Comparison of ENCODE assay signal across 11 mouse cellular contexts in the genomic region with DNA sequence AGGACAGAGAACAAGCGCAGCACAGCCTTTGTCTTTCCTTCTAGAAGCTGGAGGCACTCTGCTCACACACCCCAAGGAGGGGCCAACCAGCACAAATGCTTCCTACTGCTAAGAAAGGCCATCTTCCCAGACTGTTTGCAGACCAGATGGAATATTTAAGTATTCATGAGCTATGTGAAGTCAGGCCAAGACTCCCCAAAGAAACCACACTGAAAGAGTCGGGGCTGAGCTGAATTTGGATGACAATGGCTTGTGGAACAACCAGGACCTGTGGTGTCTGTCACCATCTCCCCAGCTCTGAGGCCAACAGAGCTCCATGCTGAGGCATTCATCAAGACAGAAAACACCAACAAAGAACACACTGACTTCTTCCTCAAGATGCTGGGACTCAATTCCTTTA.
A peak's percentile ranks its signal among the peaks of the same experiment; 100 is the strongest.
DNase-seq lines count a peak whose midpoint lies in the region; ATAC-seq and TF ChIP-seq lines count a peak whose summit lies in the region.
"Had no signal": no experiment of that assay in that cellular context is flagged by ENCODE, and none has a peak within 500 bp of the region (broad histone marks: within the 10 kb centered on the region; RNA-seq: fewer than 3 reads in every experiment).

No protein-coding gene starts in this region.

- no peak overlapping the region for H3K4me3 ChIP-seq in hindbrain, postnatal 0 days (ENCODE audit: low read length)

- ATAC-seq in hindbrain, postnatal 0 days = peak; percentile 92
- ATAC-seq: lung, postnatal 0 days had no signal

- no peak overlapping the region for H3K9ac ChIP-seq in hindbrain, postnatal 0 days (replicated peaks; ENCODE audit: low read length)

- TF ChIP-seq CTCF in hindbrain, postnatal 0 days (IDR thresholded peaks at IDR 0.05; ENCODE audit: low read depth) = no peak

- H3K9me3 ChIP-seq in hindbrain, postnatal 0 days (ENCODE audit: low read length) = no peaks in the 10 kb centered on the region
- H3K9me3 ChIP-seq: G1E had no signal

- WGBS in hindbrain, postnatal 0 days = 11% methylated on average over 2 of the region's 2 CpGs

- H3K27me3 ChIP-seq in hindbrain, postnatal 0 days (ENCODE audit: insufficient read depth, low read length) = no peaks in the 10 kb centered on the region

- no peak overlapping the region for H3K4me2 ChIP-seq in hindbrain, postnatal 0 days (ENCODE audit: low read depth, low read length)

- H3K4me1 ChIP-seq in hindbrain, postnatal 0 days (ENCODE audit: insufficient read depth, low read length) = no peaks in the 10 kb centered on the region

- H3K27ac ChIP-seq in hindbrain, postnatal 0 days = peak overlapping the region; percentile 56; the same call in 1 of the 2 replicates

- H3K36me3 ChIP-seq in hindbrain, postnatal 0 days (ENCODE audit: insufficient read depth, low read length) = peaks cover 31% of the 10 kb centered on the region; the same call in 1 of the 2 replicates

- DNase-seq in kidney, postnatal 10 days = peak; percentile 33
- no peak for DNase-seq in kidney, adult 8-10 months
- peak; percentile 24 for DNase-seq in embryo, embryonic 11 days
- DNase-seq in hindbrain, postnatal 0 days (ENCODE audit: low spot score) = peak; percentile 67
- DNase-seq in right cerebral cortex, postnatal 10 days (ENCODE audit: low spot score in 2 of 2) = peak; percentile 62 to 74
- DNase-seq in lung, postnatal 25 days (ENCODE audit: low spot score) = no peak
- no peak for DNase-seq in cerebellum, adult 8-10 months
- DNase-seq in thymus, adult 18-20 months = no peak
- DNase-seq: thymus, adult 2 months had no signal

Comparison
In these comparisons a context has a peak if more than half of its experiments do, and no peak if none do; other contexts are left out.
1. DNase-seq: peak in kidney, postnatal 10 days (single experiment), embryo, embryonic 11 days (single experiment), hindbrain, postnatal 0 days (single experiment) and right cerebral cortex, postnatal 10 days (2 of 2); none in kidney, adult 8-10 months (0 of 2), lung, postnatal 25 days (single experiment), cerebellum, adult 8-10 months (single experiment) and thymus, adult 18-20 months (0 of 2).